Mouse (Mus musculus): ENCODE data around the gene Adamtsl5.
A peak's percentile ranks its signal among the peaks of the same experiment; 100 is the strongest.
"Not testable (repeated sequence)": the region's sequence is repeated elsewhere in the genome, so short reads cannot be mapped to it uniquely, and the experiment has no call there.

Adamtsl5 gene

DNA sequence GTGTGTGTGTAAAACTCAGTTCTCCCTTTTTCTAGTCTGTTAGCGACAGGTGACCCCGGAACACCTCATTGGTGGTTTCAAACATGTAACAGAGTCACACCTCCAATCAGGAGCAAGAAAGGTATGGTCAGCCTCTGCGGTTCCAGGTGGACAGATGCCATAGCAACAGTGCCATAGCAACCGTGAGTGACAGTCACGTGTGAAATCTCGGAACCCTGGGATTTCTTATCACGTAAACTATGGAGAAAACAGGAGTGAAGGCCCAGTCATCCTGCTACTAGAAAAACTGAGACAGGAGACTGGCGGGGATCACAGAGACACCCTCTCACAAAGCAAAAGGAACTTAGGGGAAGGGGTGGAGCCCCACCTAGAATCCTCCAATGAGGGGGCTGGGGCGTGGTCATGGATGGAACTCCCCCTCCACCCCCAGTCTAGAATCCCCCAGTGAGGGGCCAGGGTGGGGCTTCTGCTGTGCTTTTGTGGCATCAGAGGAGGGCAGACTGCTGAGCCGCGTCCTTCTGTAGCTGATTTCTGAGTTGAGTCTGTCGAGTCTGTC lies 23.3 kb upstream of the Adamtsl5 start:
- peak; percentile 59 for DNase-seq

DNA sequence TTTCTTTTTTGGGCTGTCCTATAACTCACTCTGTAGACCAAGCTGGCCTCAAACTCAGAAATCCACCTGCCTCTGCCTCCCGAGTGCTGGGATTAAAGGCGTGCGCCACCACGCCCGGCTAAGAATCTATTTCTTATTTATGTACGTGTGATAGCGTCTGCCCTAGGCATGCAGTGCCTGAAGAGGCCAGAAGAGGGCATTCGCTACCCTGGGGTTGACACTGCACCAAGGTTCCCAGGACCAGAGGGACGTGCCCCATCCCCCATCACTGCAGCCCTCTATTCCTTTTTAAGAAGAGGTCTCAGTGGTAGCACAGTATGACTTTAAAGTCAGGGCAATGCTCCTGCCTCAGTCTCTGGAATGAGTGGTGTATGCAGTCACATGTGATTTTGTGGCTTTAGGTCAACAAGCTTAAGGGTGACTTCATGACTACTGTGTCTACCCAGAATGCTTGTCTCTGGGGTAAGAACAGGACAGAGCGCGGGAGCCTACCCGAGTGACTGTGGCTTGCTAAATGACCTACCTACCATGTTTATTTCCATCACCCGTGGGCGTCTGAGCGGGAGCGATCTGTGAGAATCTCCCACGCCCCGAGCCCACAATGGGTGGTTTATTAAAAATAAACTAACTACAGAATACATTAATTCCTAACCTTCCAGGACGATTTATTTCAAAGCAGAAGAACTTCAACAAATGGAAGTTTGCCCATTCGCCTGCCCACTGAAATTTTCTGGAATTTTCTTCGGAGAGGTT lies 22.0 kb upstream of the Adamtsl5 start:
- DNase-seq, result no peak

- DNase-seq, result no peak
These were observed 20.2 kb upstream of the Adamtsl5 start for GRCm38 (mm10) chr10:80368392-80368791.

DNA sequence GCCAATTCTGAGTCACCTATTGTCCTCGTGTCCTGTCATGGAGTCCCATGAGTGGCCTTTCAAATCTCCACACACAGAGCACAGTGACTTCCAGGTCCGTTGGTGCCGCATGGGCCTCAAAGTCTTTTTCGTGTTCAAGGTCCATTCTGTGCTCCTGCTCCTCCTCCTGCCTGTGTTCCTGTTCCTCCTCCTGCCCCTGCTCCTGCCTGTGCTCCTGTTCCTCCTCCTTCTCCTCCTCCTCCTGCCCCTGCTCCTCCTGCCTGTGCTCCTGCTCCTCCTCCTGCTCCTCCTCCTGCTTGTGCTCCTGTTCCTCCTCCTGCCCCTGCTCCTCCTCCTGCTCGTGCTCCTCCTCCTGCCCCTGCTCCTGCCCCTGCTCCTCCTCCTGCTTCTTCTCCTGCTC lies 19.7 kb upstream of the Adamtsl5 start:
- DNase-seq, result no peak

DNA sequence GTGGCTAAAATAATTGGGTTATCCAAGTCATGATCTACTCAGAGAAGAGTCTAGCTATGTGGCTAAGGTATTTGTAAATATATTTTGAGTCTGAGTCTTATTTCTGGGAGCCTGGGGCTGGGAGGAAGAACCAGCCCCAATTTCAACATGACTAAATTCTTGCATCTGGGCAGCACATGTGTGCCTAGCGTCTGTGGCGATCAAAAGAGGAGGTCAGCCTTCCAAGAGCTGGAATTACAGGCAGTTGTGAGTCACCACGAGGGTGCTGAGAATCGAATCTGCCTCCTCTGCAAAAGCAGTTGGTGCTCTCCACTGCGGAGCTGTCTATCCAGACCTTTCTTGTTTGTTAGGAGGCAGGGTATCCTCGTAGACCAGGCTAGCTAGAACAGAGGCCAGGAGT lies 17.5 kb upstream of the Adamtsl5 start:
- DNase-seq, result no peak

DNA sequence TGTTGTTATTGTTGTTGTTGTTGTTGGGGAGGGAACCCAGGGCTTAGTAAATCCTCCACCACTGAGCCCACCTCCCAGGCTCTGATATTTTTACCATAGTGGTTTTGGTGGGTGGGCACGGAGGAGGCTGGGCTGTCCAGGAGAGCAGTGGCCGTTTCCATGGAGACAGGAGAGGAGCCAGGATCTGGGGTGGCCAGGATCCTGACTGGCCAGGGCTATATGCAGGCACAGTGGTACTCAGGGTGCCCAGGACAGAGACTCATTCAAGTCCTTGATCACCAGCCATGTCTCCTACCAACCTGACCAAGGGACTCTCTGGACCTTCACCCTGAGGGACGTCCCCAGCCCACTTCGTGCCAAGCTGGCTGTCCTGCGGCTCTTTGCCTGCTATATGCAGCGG lies 15.5 kb upstream of the Adamtsl5 start:
- no peak for DNase-seq

GRCm38 (mm10) chr10:80357994-80358639 lies 9.9 kb upstream of the Adamtsl5 start:
- DNase-seq, result peak; percentile 78

- no peak for DNase-seq
These were observed 9.1 kb upstream of the Adamtsl5 start for GRCm38 (mm10) chr10:80357336-80357735.

- no peak for DNase-seq
These were observed 8.5 kb upstream of the Adamtsl5 start for GRCm38 (mm10) chr10:80356737-80357136.

DNA sequence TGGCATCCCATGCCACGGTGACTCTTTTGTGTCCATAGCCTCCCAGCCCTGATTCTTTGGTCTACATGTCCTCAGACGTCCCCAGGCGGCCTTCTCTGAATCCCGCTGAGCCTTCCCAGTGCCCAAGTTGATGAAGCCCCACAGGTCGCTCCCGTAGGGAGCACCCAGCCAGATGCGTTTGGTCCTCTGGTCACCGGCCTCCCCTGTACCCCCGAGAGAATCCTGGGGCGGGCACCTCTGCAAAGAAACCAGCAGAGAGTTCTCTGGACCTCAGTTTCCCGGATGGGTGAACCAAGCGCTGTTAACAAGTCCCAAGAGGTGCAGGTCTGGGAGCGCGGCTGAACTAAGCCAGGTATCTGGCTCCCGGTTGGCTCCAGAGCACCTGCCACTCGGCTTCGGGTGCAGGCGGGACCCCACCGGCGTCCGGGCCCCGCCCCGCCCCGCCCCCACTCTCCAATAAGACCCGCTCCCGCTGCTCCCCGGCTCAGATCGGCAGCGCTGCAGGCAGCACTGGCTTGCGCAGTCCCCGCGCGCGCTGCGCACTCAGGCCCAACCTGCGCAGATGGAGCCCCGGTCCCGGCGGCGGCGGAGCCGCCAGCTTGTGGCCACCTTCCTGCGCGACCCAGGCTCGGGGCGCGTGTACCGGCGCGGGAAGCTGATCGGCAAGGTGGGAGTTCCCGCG lies 7.9 kb upstream of the Adamtsl5 start, which contains the start of gene Plk5:
TSS of gene Plk5 (plus strand) at position 459 of the 682 bp plus-strand sequence.
- peak; percentile 71 for DNase-seq

DNA sequence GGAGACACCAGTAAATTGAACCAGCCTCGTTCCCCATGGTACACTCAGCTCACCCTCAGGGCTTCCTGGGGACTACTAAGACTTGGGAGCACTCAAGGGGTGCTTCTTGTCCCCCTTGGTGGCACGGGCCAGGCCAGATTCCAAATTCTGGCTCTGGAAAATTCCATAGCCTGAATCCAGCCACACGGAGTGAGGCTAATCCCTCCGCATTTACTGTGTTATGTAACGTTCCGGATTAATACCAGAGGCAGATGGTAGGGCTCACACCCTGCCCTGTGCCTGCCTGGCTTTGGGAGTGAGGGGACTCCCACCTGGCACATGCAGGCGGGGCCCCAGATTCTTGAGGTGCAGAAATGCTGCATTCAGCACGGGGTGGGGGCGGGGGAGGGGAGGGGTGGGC lies 7.2 kb upstream of the Adamtsl5 start:
- peak; percentile 77 for DNase-seq

DNA sequence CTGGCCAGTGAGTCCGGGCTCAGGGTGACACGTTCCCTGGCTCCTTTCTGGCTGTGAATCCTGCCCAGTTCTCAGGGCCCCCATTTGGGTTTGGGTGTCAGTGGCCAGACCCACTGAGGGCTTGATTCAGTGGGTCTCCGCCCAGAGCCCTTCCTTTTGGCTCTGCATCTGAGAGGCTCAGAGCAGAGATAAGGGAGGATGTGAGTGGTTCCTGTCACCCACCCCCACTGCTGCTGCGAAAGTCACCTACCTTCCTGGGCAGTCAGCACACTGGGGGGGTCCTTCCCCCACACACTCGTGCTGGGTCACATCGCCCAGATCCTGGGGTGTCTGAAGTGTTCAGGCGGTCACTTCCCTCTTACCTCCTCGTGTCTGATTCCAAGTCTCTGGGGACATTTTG lies 4.5 kb upstream of the Adamtsl5 start:
- DNase-seq, result no peak

GRCm38 (mm10) chr10:80351896-80352295 lies 3.7 kb upstream of the Adamtsl5 start:
- no peak for DNase-seq

DNA sequence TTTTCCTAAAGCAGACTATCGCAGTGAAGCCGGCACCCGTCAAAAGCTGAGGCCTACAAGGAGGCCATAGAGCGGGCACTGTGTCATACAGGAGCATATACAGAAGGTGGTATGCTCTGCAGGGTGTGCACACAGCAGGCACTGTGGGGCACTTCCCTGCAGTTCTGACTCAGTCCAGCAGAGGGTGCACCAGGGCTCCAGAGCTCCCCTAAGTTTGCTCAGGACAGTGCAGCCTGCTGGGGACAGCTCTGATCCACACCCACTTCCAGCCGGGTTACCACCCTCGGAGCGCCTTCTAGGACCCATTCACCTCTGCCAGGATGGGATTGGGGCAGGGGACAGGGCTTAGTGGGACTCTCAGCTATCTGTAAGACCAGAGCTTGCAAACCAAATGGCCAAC lies 2.1 kb upstream of the Adamtsl5 start:
- peak; percentile 84 for DNase-seq

DNA sequence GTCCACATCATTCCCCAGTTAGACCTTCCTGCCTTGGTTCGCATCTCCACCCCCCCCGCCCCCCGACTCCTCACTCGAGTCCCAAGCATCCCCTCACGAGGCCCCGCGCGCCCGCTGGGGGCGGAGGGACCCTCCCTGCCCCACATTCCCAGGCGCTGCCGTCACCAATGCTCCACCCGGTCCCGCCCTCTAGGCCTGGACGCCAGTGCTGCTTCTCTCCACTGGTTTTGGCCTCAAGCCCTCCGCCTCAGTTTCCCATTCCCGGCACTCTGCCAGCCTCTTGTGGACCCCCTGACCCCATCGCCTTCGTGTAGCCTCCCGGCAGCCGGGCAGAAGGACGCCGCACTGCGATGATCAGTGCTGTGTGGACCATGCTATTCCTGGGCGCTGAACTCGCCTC lies 769 bp upstream of the Adamtsl5 start:
- DNase-seq, result no peak

DNA sequence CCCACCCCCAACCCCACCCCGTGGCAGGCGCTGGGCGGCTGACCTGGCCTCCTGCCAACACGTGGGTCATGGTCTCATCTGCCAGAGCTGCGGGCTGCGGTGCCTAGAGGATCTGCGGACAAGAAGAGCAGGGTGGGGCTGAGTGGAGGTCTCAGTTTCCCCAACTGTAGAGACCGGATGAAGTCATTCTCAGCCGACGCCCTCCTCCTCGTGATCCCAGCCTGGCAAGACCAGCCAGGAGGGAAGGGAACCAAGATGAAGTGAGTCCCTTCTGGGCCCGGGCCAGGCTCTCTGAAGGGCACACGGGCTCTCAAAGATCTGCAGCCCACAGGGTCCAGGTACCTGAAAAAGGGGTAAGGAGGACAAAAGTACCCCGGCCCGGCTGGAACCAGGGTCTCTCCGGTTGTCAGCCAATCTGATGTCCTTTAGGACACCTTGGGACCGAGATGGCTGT lies 671 bp downstream of the Adamtsl5 start:
- DNase-seq, result no peak

GRCm38 (mm10) chr10:80345929-80346328 lies 2.3 kb downstream of the Adamtsl5 start:
- not testable (repeated sequence) for DNase-seq

- no peak for DNase-seq
These were observed 3.1 kb downstream of the Adamtsl5 start for GRCm38 (mm10) chr10:80345122-80345521.

DNA sequence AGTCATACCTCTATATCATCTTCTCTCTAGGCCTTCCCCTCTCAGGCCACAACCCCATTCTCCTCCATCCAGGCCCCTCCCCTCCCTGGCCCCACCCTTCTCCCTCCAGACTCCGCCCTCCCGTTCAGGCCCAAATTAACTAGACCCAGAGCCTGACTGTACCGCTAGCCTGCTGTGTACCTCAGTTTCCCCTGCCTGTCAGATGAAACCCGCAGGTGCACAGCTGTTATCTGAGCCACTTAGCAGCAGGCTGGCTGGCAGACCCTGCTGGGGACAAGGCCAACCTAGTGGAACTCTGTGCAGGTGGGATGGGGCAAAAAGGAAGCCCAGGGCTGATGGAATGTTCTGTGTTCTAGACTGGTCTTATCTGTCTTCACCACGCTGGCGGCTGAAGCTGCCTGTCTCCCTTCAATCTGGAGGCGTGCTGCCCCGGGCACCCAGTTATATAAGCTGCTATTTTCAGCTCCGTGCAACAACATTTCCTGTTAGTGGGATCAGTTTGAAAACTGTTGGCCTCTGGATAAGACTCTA lies 4.0 kb downstream of the Adamtsl5 start:
- DNase-seq, result no peak

- no peak for DNase-seq
These were observed 4.8 kb downstream of the Adamtsl5 start for GRCm38 (mm10) chr10:80343425-80343895.

- no peak for DNase-seq
These were observed 5.3 kb downstream of the Adamtsl5 start for GRCm38 (mm10) chr10:80342749-80343424.

GRCm38 (mm10) chr10:80342305-80342748 lies 5.9 kb downstream of the Adamtsl5 start:
- no peak for DNase-seq
